Mouse (Mus musculus): ENCODE data around the gene Pus10.

Pus10 gene

GRCm38 (mm10) chr11:23695847-23696246 is 30.4 kb downstream of the Pus10 start:
- no peak for DNase-seq (ENCODE audit: low spot score)

DNA sequence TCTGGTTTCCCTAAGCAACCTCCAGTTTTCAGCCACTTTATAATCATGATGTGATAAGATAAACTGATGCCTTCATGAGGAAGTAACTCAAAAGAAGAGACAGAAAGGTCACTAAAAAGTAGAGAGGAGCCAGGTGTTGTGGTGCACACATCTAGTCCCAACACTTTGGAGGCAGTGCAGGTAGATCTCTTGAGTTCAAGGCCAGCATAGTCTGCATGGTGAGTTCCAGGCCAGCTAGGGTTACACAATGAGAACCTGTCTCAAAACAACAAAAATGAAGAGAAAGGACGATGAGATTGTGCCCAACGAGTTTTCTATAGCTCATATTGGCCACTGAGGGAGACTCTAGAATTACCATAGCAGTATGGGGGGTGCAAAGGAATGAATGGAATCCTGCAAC is 33.1 kb downstream of the Pus10 start:
- DNase-seq (ENCODE audit: low spot score): no peak

DNA sequence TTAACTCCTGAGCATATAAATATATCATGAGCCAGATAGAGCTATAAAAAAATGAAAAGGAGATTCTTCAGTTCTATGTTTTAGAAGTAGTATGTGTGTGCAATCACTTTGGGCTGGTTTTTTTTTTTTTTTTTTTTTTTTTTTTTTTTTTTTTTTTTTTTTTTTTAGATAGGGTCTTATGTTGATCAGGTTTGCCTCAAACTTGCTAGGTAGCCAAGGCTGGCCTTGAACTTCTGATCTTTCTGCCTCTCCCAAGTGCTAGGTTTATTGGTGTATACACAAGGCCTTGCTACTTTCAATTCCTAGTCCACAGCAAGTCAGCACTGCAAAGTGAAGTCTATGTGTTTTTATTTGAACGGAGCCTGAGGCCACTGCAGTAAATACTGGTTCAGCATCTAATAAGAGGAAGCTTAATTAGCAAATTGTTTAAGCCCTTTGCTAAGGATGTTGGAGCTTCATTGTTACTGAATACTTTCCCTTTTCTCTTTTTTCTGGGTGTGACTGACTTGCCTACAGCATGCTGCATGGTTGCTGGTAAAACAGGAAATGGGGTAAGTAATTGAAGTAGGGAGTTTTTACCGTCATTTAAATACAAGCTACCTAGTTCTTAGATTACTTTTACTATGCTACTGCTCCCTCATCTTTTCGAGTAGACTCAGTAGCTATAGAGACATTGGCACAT is 34.1 kb downstream of the Pus10 start:
- DNase-seq (ENCODE audit: low spot score): no peak

DNA sequence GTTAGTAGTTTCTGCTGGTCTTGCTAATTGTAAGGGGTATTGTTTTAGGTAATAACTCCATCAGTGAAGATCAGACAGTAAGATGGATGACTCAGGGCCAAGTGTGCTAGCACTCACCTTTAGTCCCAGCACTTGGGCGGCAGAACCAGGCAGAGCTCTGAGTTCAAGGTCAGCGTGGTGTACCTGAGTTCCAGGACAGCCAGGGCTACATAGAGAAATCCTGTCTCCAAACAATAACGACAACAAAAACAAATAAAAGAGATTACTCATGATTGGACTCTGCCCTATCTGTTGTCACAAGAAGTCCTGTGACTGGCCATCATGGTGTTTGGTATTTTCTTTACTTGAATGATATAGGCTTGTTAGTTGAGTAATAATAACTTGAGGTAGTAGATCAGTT is 36.4 kb downstream of the Pus10 start:
- no peak for DNase-seq (ENCODE audit: low spot score)

DNA sequence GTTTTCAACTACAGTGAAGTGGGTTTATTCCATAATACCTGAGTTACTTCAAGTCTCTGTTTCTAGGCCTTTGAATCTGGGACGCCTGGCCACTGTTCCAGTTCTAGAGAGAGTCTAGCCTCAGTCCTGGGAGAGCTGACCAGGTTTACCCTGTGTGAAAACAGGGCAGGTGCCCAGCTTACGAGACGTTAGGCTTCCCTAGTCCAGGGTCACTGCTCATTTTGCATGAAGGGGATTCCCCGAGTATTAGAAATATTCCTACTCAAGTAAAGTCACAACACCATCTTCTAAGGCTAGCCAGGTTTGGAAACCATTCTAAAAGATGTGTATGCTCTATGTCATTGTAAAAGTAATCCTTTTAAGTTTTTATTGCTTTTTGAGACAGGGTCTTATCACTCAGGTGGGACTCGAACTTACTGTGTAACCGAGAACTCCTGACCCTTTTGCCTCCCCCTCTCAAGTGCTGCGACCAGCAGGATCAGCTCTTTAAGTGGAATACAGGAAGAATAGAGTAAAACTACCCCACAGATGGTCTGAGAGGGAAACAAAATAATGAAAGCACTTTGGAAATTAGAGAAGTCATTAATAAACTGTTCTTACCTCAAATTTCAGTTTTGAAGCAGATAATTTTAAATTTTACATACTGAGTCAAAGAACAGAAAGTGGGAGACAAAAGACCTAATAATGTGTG is 39.3 kb downstream of the Pus10 start:
- DNase-seq (ENCODE audit: low spot score): no peak

- DNase-seq (ENCODE audit: low spot score): no peak
These were observed 46.8 kb downstream of the Pus10 start for GRCm38 (mm10) chr11:23712299-23712698.

- DNase-seq (ENCODE audit: low spot score): no peak
These were observed 53.4 kb downstream of the Pus10 start for GRCm38 (mm10) chr11:23718856-23719255.

DNA sequence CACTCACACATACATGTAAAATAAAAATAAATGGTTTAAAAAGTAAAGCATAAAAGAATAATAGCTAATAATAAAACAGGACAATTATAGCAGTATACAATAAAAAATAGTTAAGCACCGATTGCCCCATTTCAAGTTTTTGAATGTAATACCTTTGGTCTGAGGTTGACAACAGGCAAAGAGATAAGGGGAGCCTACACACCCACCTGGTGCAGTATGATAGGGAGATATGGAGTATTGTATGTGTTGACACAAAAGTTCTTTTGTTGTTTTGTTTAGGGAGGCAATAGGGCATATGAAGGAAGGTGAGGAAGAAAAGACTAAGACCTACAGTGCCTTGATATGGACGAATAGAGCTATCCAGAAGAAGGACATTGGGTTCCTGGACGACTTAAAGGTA is 54.4 kb downstream of the Pus10 start:
- DNase-seq (ENCODE audit: low spot score): no peak

DNA sequence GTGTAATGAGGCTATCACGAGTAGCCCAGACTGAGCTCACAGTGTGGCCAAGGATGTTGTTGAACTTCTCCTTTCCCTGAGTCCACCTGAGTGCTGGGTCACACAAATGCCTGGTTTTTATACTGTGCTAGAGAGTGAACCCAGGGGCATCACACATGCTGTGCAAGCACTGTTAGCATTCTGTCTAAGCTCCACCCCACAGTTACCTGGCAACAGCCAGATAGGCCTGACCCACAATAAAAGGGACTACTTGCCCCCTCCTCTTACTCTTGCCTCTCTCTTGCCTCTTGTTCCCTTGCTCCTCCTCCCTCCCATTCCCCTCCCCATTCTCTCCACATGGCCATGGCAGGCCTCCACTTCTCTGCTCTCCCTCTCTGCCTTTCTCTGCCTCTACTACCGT is 56.9 kb downstream of the Pus10 start:
- DNase-seq (ENCODE audit: low spot score): no peak

GRCm38 (mm10) chr11:23725850-23726249 is 60.4 kb downstream of the Pus10 start:
- DNase-seq (ENCODE audit: low spot score): no peak

GRCm38 (mm10) chr11:23726441-23726840 is 61.0 kb downstream of the Pus10 start:
- no peak for DNase-seq (ENCODE audit: low spot score)

DNA sequence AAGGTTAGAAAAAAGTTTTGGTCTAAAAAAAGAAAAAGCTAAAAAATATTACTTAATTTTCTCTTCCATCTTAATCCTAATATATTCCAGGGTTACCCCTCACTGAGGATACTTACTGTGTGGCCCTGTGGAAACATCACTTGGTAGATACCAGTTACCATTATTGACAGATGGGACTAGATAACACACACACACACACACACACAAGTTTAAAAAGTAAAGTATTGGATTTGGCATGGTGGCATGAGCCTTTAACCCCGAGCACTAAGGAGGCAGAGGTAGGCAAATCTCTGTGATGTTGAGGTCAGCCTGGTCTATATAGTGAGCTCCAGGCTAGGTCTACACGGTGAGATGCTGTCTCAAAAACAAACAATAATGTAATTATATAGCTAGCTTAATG is 62.7 kb downstream of the Pus10 start:
- DNase-seq (ENCODE audit: low spot score): no peak

- no peak for DNase-seq (ENCODE audit: low spot score)
These were observed 64.6 kb downstream of the Pus10 start for GRCm38 (mm10) chr11:23730120-23730519.

- DNase-seq (ENCODE audit: low spot score): no peak
These were observed 67.4 kb downstream of the Pus10 start for GRCm38 (mm10) chr11:23732840-23733239.

DNA sequence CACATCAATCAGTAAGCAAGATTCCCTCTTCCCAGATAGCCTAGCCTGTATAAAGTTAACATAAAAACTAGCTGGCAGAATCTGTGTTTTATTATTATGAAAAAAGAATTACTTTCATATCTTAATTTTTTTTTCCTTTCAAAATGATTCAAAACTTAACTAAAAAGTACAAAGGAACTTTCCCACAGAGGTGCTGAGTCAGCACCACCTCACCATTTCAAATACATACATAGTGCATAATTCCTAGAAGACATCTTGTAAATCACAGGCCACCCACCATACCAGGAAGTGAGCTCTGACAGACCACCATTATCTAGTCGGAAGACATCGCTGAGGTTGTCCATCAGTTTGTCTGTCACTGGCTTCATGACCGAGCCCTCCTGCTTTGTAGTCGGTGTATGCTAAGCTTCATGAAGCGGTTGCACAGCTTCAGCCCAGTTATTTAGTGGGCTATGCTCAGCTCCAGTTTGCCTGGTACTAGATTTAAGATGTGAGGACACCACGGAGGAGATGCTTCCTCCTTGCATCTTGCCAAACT is 69.3 kb downstream of the Pus10 start:
- no peak for DNase-seq (ENCODE audit: low spot score)

- DNase-seq (ENCODE audit: low spot score): no peak
These were observed 70.5 kb downstream of the Pus10 start for GRCm38 (mm10) chr11:23735820-23736470.

GRCm38 (mm10) chr11:23740895-23741294 is 75.4 kb downstream of the Pus10 start:
- no peak for DNase-seq (ENCODE audit: low spot score)

DNA sequence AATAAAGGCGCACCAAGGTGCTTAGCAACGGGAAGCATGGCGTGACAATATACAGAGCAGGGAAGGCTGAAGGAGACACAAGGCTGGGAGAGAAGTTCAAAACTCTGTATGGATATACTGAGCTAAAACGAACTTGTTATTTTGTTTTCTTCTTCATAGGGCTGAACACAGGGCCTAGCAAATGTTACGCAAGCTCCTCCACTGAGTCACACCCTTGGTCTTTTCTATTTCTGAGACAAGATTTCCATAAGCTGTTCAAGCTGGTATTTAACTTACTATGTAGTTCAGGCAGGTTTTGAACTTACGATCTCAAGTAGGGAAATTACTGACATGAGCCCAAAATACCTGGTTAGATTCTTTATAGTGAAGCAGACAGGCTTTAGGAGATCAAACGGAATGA is 75.9 kb downstream of the Pus10 start:
- DNase-seq (ENCODE audit: low spot score): no peak

DNA sequence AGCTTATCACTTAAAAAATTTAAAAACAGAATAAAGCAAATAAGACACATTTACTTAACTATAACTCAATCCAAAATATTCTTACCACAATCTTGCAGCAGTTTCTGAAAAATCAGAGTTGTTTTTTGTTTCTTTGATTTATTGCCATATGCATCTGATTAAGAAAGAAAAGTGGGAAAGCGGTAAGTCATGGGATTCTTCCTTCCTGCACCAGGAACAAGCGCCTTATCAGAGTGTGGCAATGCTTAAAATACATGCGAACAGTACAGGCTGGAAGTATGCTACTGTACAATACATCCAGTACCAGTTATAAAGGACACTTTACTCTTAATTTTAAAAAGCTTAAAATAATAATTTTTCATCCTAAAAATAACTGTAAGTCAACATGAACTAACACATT is 78.9 kb downstream of the Pus10 start:
- no peak for DNase-seq (ENCODE audit: low spot score)

DNA sequence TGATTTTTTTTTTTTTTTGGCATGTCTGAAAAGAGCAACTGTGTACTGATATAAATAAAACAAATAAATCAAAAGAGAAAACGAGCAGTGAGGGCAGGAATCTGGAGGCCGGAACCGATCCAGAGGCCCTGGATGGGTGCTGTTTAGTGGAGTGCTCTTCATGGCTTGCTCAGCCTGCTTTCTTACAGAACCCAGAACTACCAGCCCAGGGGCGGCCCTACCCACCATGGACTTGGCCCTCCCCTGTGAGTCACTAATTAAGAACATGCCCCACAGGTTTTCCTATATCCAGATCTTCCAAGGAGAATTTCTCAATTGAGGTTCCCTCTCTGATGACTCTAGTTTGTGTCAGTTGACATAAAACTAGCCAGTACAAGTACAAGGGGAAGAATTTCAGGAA is 80.6 kb downstream of the Pus10 start:
- DNase-seq (ENCODE audit: low spot score): no peak

- no peak for DNase-seq (ENCODE audit: low spot score)
These were observed 87.7 kb downstream of the Pus10 start for GRCm38 (mm10) chr11:23753136-23753710.

DNA sequence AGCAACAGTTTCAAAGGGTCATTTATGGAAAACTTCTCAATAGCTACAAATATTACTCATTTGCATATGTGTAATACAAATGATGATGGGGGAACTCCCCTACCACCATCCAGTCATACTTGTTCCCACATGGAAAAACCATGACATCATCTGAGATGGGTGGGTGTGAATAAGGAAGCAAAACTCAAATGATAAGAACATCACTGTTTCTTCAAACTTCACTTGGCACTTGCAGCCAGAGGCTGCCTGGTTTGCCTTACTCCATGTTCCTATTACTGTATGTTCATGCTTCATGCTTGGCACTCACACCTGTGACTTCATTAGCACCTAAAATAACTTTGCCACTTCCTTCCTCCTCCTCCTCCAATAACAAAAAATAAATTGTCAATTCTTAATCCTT is 88.9 kb downstream of the Pus10 start:
- no peak for DNase-seq (ENCODE audit: low spot score)

DNA sequence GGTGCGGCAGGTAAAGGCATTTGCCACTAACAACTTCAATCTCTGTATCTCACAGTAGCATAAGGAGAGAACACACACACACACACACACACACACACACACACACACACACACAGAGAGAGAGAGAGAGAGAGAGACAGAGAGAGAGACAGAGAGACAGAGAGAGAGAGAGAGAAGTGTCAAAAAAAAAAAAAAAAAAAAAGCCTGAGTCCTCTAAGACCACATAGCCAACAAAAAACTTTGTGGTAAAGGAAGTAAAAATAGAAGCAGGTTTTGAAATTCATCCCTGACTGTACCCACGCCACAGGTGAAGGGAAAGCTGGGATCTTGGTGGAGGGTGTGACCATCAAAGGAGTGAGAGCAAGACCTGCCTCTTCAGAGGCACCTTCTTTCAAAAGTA is 92.7 kb downstream of the Pus10 start:
- no peak for DNase-seq (ENCODE audit: low spot score)

Measured in layer of hippocampus, adult 11-12 months (tissue).